Comparison of ENCODE assay signal across 8 mouse cellular contexts in the genomic region with DNA sequence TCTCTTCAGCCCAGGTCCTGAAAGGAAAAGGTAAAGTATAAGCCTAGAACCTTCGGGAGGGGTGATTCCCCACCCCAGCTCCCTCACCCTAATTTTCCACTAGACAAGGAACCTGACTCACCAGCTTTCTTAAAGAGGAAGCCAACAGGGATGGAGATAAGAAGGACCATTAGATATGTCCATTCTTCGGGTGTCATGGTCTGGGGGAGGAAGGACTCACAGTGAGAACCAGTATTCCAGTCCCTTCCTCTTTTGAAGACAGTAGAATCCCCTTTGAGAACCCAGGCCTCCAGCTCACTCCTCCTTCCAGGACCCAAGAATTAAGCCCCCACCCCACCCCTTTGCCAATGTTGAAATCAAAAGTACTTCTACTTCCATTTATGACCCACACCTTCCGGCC. TPM values are rescaled to one million over a fixed set of nuclear protein-coding genes. Genes with fewer than 3 reads are reported as not detected.
DNase-seq lines count a peak whose midpoint lies in the region; ATAC-seq and TF ChIP-seq lines count a peak whose summit lies in the region.

No protein-coding gene starts in this region.

- intact Hi-C loops in heart, postnatal 36 days (cut with DNase I), result loop anchor here (5.0 kb wide), 1 partner anchor 45 kb away; a partner anchor contains a TSS

- H3K4me2 ChIP-seq in heart, embryonic 14.5 days (ENCODE audit: low read length), result peak overlapping the region; percentile 76
- peak overlapping the region; percentile 83 for H3K4me2 ChIP-seq in hindbrain, embryonic 11.5 days (replicated peaks; ENCODE audit: low read depth, low read length)
- H3K4me2 ChIP-seq in midbrain, embryonic 13.5 days (replicated peaks), result peak overlapping the region; percentile 87

- TF ChIP-seq CTCF in G1E (IDR thresholded peaks at IDR 0.05; ENCODE audit: low read depth, low read length), result no peak

- 0 out of 4 replicates have a peak overlapping the region, but pooled peaks of 1 of the 2 experiments have one; percentile 98 for H3K27ac ChIP-seq in heart, embryonic 14.5 days (replicated peaks in 1 of 2; ENCODE audit: control insufficient read depth in 1 of 2, insufficient read depth in 1 of 2, low read depth in 2 of 2, low read length in 2 of 2)
- H3K27ac ChIP-seq in hindbrain, embryonic 11.5 days (ENCODE audit: low read depth, low read length), result no peak overlapping the region
- H3K27ac ChIP-seq in midbrain, embryonic 13.5 days, result peak overlapping the region; percentile 91

- no peaks in the 10 kb centered on the region for H3K27me3 ChIP-seq in heart, embryonic 14.5 days (ENCODE audit: control insufficient read depth, insufficient read depth, low read length)
- H3K27me3 ChIP-seq in G1E (ENCODE audit: insufficient read depth, low read length), result no peaks in the 10 kb centered on the region
- no peaks in the 10 kb centered on the region for H3K27me3 ChIP-seq in hindbrain, embryonic 11.5 days (ENCODE audit: control insufficient read depth, insufficient read depth, low read length)
- H3K27me3 ChIP-seq in midbrain, embryonic 13.5 days, result 0 out of 2 replicates have a peak, but pooled peaks cover 3% of the 10 kb centered on the region

- peaks cover 34% of the 10 kb centered on the region for H3K36me3 ChIP-seq in heart, embryonic 14.5 days (ENCODE audit: control insufficient read depth, insufficient read depth, low read length)
- H3K36me3 ChIP-seq in G1E (replicated peaks), result peaks cover 54% of the 10 kb centered on the region
- no peaks in the 10 kb centered on the region for H3K36me3 ChIP-seq in hindbrain, embryonic 11.5 days (ENCODE audit: control insufficient read depth, insufficient read depth, low read length)
- H3K36me3 ChIP-seq in midbrain, embryonic 13.5 days, result peaks cover 30% of the 10 kb centered on the region

- peaks cover 13 to 16% of the 10 kb centered on the region in 2 experiments for H3K4me1 ChIP-seq in heart, embryonic 14.5 days (ENCODE audit: control insufficient read depth in 2 of 2, insufficient read depth in 2 of 2, low read length in 2 of 2)
- H3K4me1 ChIP-seq in G1E (ENCODE audit: insufficient read depth, low read depth, low read length), result peaks cover 39% of the 10 kb centered on the region
- H3K4me1 ChIP-seq in hindbrain, embryonic 11.5 days (replicated peaks; ENCODE audit: control insufficient read depth, insufficient read depth, low read length), result peaks cover 4% of the 10 kb centered on the region; the same call in 1 of the 2 replicates
- peaks cover 29% of the 10 kb centered on the region for H3K4me1 ChIP-seq in midbrain, embryonic 13.5 days (replicated peaks)

- no peaks in the 10 kb centered on the region for H3K9me3 ChIP-seq in heart, embryonic 14.5 days (ENCODE audit: control insufficient read depth, low read length)
- no peaks in the 10 kb centered on the region for H3K9me3 ChIP-seq in G1E (replicated peaks)
- H3K9me3 ChIP-seq in hindbrain, embryonic 11.5 days (ENCODE audit: control insufficient read depth, low read length), result no peaks in the 10 kb centered on the region
- no peaks in the 10 kb centered on the region for H3K9me3 ChIP-seq in midbrain, embryonic 13.5 days

- H3K4me3 ChIP-seq in heart, embryonic 14.5 days (ENCODE audit: control insufficient read depth in 1 of 2, insufficient read depth in 1 of 2, low read depth in 1 of 2, low read length in 2 of 2), result peak overlapping the region; percentile 59 to 66
- peak overlapping the region; percentile 88 for H3K4me3 ChIP-seq in G1E (ENCODE audit: low read depth, low read length)
- peak overlapping the region; percentile 68 for H3K4me3 ChIP-seq in hindbrain, embryonic 11.5 days (ENCODE audit: low read depth, low read length)
- H3K4me3 ChIP-seq in midbrain, embryonic 13.5 days (replicated peaks), result peak overlapping the region; percentile 75

- WGBS in heart, embryonic 14.5 days, result 34% methylated on average over 3 of the region's 3 CpGs
- 39% methylated on average over 3 of the region's 3 CpGs for WGBS in hindbrain, embryonic 11.5 days
- WGBS in midbrain, embryonic 13.5 days, result 38% methylated on average over 3 of the region's 3 CpGs

- DNase-seq in heart, postnatal 36 days, result no peak
- no peak for DNase-seq in G1E (ENCODE audit: low spot score)
- DNase-seq in hindbrain, embryonic 11.5 days (ENCODE audit: low spot score), result no peak
- no peak for DNase-seq in layer of hippocampus, adult 9-11 months
- DNase-seq in thymus, postnatal 10 days (ENCODE audit: low spot score in 2 of 2), result no peak

- H3K9ac ChIP-seq in heart, embryonic 14.5 days (ENCODE audit: low read length), result peak overlapping the region; percentile 85
- peak overlapping the region; percentile 80 for H3K9ac ChIP-seq in hindbrain, embryonic 11.5 days (ENCODE audit: low read depth, low read length)
- H3K9ac ChIP-seq in midbrain, embryonic 13.5 days (replicated peaks), result peak overlapping the region; percentile 91

- no peak for ATAC-seq in heart, embryonic 14.5 days (ENCODE audit: insufficient number of reproducible peaks, insufficient read depth, low FRiP score, low read depth)
- no peak for ATAC-seq in G1E (ENCODE audit: extremely low read depth, insufficient number of reproducible peaks, low FRiP score, poor library complexity, severe bottlenecking)
- ATAC-seq in hindbrain, embryonic 11.5 days (ENCODE audit: low FRiP score), result no peak
- no peak for ATAC-seq in midbrain, embryonic 13.5 days
- no peak for ATAC-seq in monocyte, adult 5-6 weeks (replicated peaks; ENCODE audit: insufficient number of reproducible peaks, low FRiP score, low TSS enrichment, poor library complexity, severe bottlenecking)

RNA-seq across cellular contexts. Expression of a gene that starts 0.7 kb away (rescaled TPM):
- polyA plus RNA-seq in heart, embryonic 14.5 days (2014; fragmentation: Nextera tagmentation; extraction: Ambion mirVana), result 205 and 234 TPM in 2 replicates
- 10 to 100 TPM; 73.9 to 77.4 TPM for total RNA-seq in heart, postnatal 36 days (2021)
- total RNA-seq in G1E (2014; fragmentation: Nextera tagmentation), result 7.8 and 8.4 TPM in 2 replicates
- total RNA-seq in G1E (2017), result 17.0 and 28.6 TPM in 2 replicates
- polyA plus RNA-seq in G1E (2012), result 70.3 and 100 TPM in 2 replicates
- 204 and 207 TPM in 2 replicates for polyA plus RNA-seq in hindbrain, embryonic 11.5 days (2014; fragmentation: Nextera tagmentation; extraction: Ambion mirVana)
- 205 and 225 TPM in 2 replicates for polyA plus RNA-seq in midbrain, embryonic 13.5 days (2015; fragmentation: Nextera tagmentation; extraction: Ambion mirVana)
- 17.0 to 28.1 TPM (median 19.7 TPM) in 3 replicates for total RNA-seq in monocyte, adult 5-6 weeks (2017)

RNA-seq across cellular contexts. Expression of a gene that starts 1.4 kb away (rescaled TPM):
- polyA plus RNA-seq in heart, embryonic 14.5 days (2014; fragmentation: Nextera tagmentation; extraction: Ambion mirVana), result 25.5 and 28.4 TPM in 2 replicates
- total RNA-seq in heart, postnatal 36 days (2021), result 10 to 100 TPM; 18.7 to 22.1 TPM
- total RNA-seq in G1E (2014; fragmentation: Nextera tagmentation) (36.2 and 38.0 TPM in 2 replicates), G1E (2017) (20.6 and 21.3 TPM in 2 replicates)
- 57.0 and 67.4 TPM in 2 replicates for polyA plus RNA-seq in G1E (2012)
- polyA plus RNA-seq in hindbrain, embryonic 11.5 days (2014; fragmentation: Nextera tagmentation; extraction: Ambion mirVana), result 22.2 and 25.1 TPM in 2 replicates
- 53.4 and 54.5 TPM in 2 replicates for polyA plus RNA-seq in midbrain, embryonic 13.5 days (2015; fragmentation: Nextera tagmentation; extraction: Ambion mirVana)
- total RNA-seq in monocyte, adult 5-6 weeks (2017), result 26.7 to 36.8 TPM (median 36.4 TPM) in 3 replicates

RNA-seq across cellular contexts. Expression of a gene that starts 11.9 kb away (rescaled TPM):
- polyA plus RNA-seq in heart, embryonic 14.5 days (2014; fragmentation: Nextera tagmentation; extraction: Ambion mirVana), result 914 and 1,003 TPM in 2 replicates
- total RNA-seq in heart, postnatal 36 days (2021), result 100 to 1,000 TPM; 621 to 660 TPM
- total RNA-seq in G1E (2014; fragmentation: Nextera tagmentation) (1,085 and 1,090 TPM in 2 replicates), G1E (2017) (2,177 and 2,187 TPM in 2 replicates)
- polyA plus RNA-seq in G1E (2012), result 598 and 1,340 TPM in 2 replicates
- 1,221 and 1,232 TPM in 2 replicates for polyA plus RNA-seq in hindbrain, embryonic 11.5 days (2014; fragmentation: Nextera tagmentation; extraction: Ambion mirVana)
- polyA plus RNA-seq in midbrain, embryonic 13.5 days (2015; fragmentation: Nextera tagmentation; extraction: Ambion mirVana), result 994 and 1,009 TPM in 2 replicates
- 1,184 to 2,050 TPM (median 1,737 TPM) in 3 replicates for total RNA-seq in monocyte, adult 5-6 weeks (2017)

RNA-seq across cellular contexts. Expression of a gene that starts 14.6 kb away (rescaled TPM):
- polyA plus RNA-seq in heart, embryonic 14.5 days (2014; fragmentation: Nextera tagmentation; extraction: Ambion mirVana), result 2.9 and 3.9 TPM in 2 replicates
- total RNA-seq in heart, postnatal 36 days (2021), result 1 to 10 TPM in 1 of 2 experiments, under 1 TPM in 1; 0.54 to 1.2 TPM
- total RNA-seq in G1E (2014; fragmentation: Nextera tagmentation) (14.7 and 16.2 TPM in 2 replicates), G1E (2017) (4.6 and 5.5 TPM in 2 replicates)
- 1.4 and 1.8 TPM in 2 replicates for polyA plus RNA-seq in G1E (2012)
- polyA plus RNA-seq in hindbrain, embryonic 11.5 days (2014; fragmentation: Nextera tagmentation; extraction: Ambion mirVana), result 3.0 and 4.4 TPM in 2 replicates
- 4.0 and 4.3 TPM in 2 replicates for polyA plus RNA-seq in midbrain, embryonic 13.5 days (2015; fragmentation: Nextera tagmentation; extraction: Ambion mirVana)
- total RNA-seq in monocyte, adult 5-6 weeks (2017), result 1.5 to 7.6 TPM (median 2.0 TPM) in 3 replicates

RNA-seq across cellular contexts. Expression of a gene that starts 26.3 kb away (rescaled TPM):
- polyA plus RNA-seq in heart, embryonic 14.5 days (2014; fragmentation: Nextera tagmentation; extraction: Ambion mirVana), result 15.5 and 16.0 TPM in 2 replicates
- total RNA-seq in heart, postnatal 36 days (2021), result 10 to 100 TPM; 12.5 to 12.9 TPM
- 8.2 and 9.0 TPM in 2 replicates for total RNA-seq in G1E (2014; fragmentation: Nextera tagmentation)
- total RNA-seq in G1E (2017), result 7.6 and 7.7 TPM in 2 replicates
- 10.4 and 11.0 TPM in 2 replicates for polyA plus RNA-seq in G1E (2012)
- 16.4 and 20.9 TPM in 2 replicates for polyA plus RNA-seq in hindbrain, embryonic 11.5 days (2014; fragmentation: Nextera tagmentation; extraction: Ambion mirVana)
- 16.5 and 16.8 TPM in 2 replicates for polyA plus RNA-seq in midbrain, embryonic 13.5 days (2015; fragmentation: Nextera tagmentation; extraction: Ambion mirVana)
- total RNA-seq in monocyte, adult 5-6 weeks (2017), result 6.4 to 10.3 TPM (median 6.6 TPM) in 3 replicates
